Mouse (Mus musculus): ENCODE measurements at regions not wholly inside any gene's neighbourhood (a gene's known extent, or its start where the extent isn't known, plus 50 kb on each side); places are given as distances from the start of the nearest gene placed in this dataset.

GRCm38 (mm10) chr8:8225175-8225830 is 435.7 kb downstream of the Efnb2 start:
- TF ChIP-seq EP300 (IDR thresholded peaks at IDR 0.05; ENCODE audit: insufficient read depth, low read depth, low read length) (no peak), POLR2A (IDR thresholded peaks at IDR 0.05; ENCODE audit: insufficient read depth, low read length) (no peak), CTCF (IDR thresholded peaks at IDR 0.05; ENCODE audit: low read depth, low read length) (peak; percentile 29)
